Mouse (Mus musculus): ENCODE data around the gene Ufc1. TPM values are rescaled to one million over a fixed set of nuclear protein-coding genes. Genes with fewer than 3 reads are reported as not detected.
"Not testable (repeated sequence)": the region's sequence is repeated elsewhere in the genome, so short reads cannot be mapped to it uniquely, and the experiment has no call there.

The Ufc1 gene
- polyA plus RNA-seq, 1 experiment from 2014 or later = 126 TPM

DNA sequence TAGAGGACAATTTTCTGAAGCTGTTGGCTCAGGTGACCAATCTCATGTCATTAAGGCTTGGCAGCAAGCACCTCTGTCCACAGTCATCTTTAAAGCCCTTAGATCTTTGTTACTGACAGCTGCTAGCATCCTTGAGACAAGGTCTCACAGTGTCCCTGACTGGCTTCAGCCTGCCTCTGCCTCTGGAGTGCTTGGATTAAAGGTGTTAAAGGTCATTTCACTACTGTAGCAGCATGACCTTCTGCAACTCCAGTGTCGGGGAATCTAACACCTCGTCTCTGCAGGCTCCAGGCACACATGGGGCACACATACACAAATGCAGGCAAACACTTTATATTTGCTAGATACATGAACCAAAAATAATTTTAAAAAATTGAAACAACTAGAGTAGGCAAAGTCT lies 30.7 kb upstream of the Ufc1 start:
- peaks cover 20% of the 10 kb centered on the region for H3K4me1 ChIP-seq (ENCODE audit: control insufficient read depth, insufficient read depth, low read depth, low read length)
- H3K27me3 ChIP-seq (replicated peaks; ENCODE audit: control insufficient read depth, insufficient read depth, low read length) = no peaks in the 10 kb centered on the region
- H3K4me2 ChIP-seq (ENCODE audit: low read length) = no peak overlapping the region
- 83% methylated on average over 2 of the region's 2 CpGs for WGBS
- no peak overlapping the region for H3K4me3 ChIP-seq (ENCODE audit: low read length)
- no peak overlapping the region for H3K27ac ChIP-seq (ENCODE audit: low read depth, low read length)
- no peak overlapping the region for H3K9ac ChIP-seq (ENCODE audit: low read depth, low read length)
- no peak for ATAC-seq
- H3K36me3 ChIP-seq (ENCODE audit: control insufficient read depth, insufficient read depth, low read length) = no peaks in the 10 kb centered on the region; the same call in 1 of the 2 replicates
- H3K9me3 ChIP-seq (ENCODE audit: control insufficient read depth, low read length) = no peaks in the 10 kb centered on the region

DNA sequence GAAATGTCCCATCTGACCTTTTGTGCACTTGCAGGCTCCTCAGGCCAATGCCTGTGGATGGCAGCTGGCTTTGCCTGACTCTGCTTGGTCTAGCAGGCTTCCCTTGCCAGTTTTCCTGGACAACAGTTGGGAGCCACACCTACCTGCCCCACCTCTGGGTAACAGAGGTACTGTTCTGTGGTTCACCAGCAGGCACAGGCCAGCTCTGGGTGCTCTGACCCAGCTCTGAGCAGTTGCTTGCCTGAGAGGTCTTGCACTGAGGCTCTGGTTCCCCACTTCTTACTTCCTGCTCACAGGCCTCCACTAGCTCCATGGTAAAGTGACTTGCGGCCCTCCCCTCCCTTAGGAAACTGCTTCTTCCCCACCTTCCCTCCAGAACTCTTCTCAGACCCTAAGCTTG lies 27.2 kb upstream of the Ufc1 start:
- no peak overlapping the region for H3K27ac ChIP-seq (ENCODE audit: low read depth, low read length)
- peak; percentile 37; the same call in 1 of the 2 replicates for ATAC-seq
- H3K9ac ChIP-seq (ENCODE audit: low read depth, low read length) = no peak overlapping the region
- 77% methylated on average over 1 of the region's 1 CpGs for WGBS
- no peak overlapping the region for H3K4me2 ChIP-seq (ENCODE audit: low read length)
- no peak overlapping the region for H3K4me3 ChIP-seq (ENCODE audit: low read length)
- H3K9me3 ChIP-seq (ENCODE audit: control insufficient read depth, low read length) = no peaks in the 10 kb centered on the region
- peaks cover 4% of the 10 kb centered on the region for H3K4me1 ChIP-seq (ENCODE audit: control insufficient read depth, insufficient read depth, low read depth, low read length)
- H3K27me3 ChIP-seq (replicated peaks; ENCODE audit: control insufficient read depth, insufficient read depth, low read length) = no peaks in the 10 kb centered on the region
- no peaks in the 10 kb centered on the region; the same call in 1 of the 2 replicates for H3K36me3 ChIP-seq (ENCODE audit: control insufficient read depth, insufficient read depth, low read length)

DNA sequence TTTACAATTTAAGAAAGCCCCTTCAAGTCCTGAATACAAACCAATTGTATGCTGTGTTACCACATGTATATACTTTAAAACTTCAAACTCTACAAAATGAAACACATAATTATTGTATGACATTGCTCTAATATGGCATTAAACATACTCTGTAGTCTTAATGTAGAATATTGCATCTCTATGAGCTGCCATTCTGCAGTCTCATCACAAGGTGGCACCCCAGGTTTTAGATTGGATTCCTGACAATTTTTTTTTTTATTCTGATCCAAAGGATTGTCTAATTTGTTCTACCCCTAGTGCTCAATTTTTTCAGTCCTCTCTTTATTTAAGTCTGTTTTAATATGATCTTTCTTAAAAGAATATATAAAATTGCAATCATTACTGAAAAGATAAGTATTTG lies 26.6 kb upstream of the Ufc1 start:
- peaks cover 1% of the 10 kb centered on the region; the same call in 1 of the 2 replicates for H3K4me1 ChIP-seq (ENCODE audit: control insufficient read depth, insufficient read depth, low read depth, low read length)
- H3K27ac ChIP-seq (ENCODE audit: low read depth, low read length) = no peak overlapping the region
- no peak overlapping the region for H3K4me2 ChIP-seq (ENCODE audit: low read length)
- no peaks in the 10 kb centered on the region; the same call in 1 of the 2 replicates for H3K36me3 ChIP-seq (ENCODE audit: control insufficient read depth, insufficient read depth, low read length)
- no peaks in the 10 kb centered on the region for H3K27me3 ChIP-seq (replicated peaks; ENCODE audit: control insufficient read depth, insufficient read depth, low read length)
- ATAC-seq = no peak
- no peaks in the 10 kb centered on the region for H3K9me3 ChIP-seq (ENCODE audit: control insufficient read depth, low read length)
- no peak overlapping the region for H3K4me3 ChIP-seq (ENCODE audit: low read length)
- no peak overlapping the region for H3K9ac ChIP-seq (ENCODE audit: low read depth, low read length)

DNA sequence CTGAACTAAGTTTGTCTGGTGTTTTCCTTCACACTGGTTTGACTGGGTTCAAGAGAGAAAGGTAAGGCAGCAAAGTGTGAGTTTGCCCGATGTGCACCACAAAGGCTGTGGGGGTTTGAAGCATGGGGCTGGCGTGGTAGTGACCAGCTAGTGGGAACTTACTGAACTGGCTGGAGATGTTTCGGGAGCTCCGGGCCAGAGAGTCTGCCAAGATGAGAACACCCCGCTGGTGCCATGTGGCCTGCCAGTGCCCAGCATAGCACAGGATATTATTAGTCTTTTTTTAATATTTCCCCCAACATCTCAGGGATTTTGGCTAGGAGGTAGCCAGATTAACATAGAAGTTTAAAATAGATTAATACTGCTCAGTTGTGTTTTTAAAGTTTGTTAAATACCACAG lies 25.3 kb upstream of the Ufc1 start:
- H3K36me3 ChIP-seq (ENCODE audit: control insufficient read depth, insufficient read depth, low read length) = no peaks in the 10 kb centered on the region; the same call in 1 of the 2 replicates
- 20% methylated on average over 5 of the region's 5 CpGs for WGBS

DNA sequence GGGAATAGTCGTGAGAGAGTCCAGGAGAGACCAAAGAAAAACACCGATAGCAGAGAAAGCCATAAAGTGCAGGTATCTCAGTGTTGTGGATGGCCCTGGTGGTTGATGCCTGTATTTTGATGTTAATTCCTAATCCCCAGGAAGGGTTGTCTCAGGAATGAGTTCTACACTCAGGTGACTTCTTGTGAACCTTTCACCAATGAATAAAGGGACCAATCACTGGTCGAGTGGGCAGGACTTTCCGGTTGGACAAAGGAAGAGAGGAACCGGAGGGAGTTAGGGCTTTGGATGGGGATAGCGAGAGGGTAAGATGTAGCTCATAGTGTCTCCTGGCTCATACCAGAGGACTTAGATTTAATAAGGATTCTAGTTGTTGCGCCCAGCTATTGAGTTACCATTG lies 24.9 kb upstream of the Ufc1 start:
- WGBS = 14% methylated on average over 7 of the region's 7 CpGs

More for the DNA sequence above, 25.3 kb upstream of the Ufc1 start:
- no peak overlapping the region; the same call in 1 of the 2 replicates for H3K4me2 ChIP-seq (ENCODE audit: low read length)
- no peak overlapping the region for H3K27ac ChIP-seq (ENCODE audit: low read depth, low read length)
- H3K4me3 ChIP-seq (ENCODE audit: low read length) = no peak overlapping the region
- H3K9me3 ChIP-seq (ENCODE audit: control insufficient read depth, low read length) = no peaks in the 10 kb centered on the region
- no peaks in the 10 kb centered on the region for H3K4me1 ChIP-seq (ENCODE audit: control insufficient read depth, insufficient read depth, low read depth, low read length)
- no peak for ATAC-seq
- H3K27me3 ChIP-seq (replicated peaks; ENCODE audit: control insufficient read depth, insufficient read depth, low read length) = no peaks in the 10 kb centered on the region
- H3K9ac ChIP-seq (ENCODE audit: low read depth, low read length) = no peak overlapping the region

DNA sequence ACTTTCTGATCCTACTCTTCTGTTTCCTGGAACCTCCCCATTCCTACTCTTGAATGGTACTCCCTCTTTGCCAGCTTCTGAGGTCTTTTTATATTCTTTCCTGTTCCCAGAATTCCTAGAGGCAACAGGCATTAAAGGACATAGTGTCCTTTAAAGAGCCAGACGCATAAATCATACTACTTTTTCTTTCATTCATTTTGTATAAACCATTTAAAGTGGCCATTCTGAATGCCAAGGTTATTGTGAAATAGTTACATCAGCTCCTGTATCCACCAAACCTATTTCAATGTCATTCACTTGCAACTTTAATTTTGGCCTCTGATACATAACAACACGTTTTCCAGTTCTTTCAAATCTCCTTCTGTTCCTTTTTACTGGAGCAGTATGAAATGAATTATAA lies 14.5 kb upstream of the Ufc1 start:
- no peaks in the 10 kb centered on the region for H3K9me3 ChIP-seq (ENCODE audit: control insufficient read depth, low read length)
- no peak overlapping the region for H3K4me2 ChIP-seq (ENCODE audit: low read length)
- no peak overlapping the region for H3K27ac ChIP-seq (ENCODE audit: low read depth, low read length)
- ATAC-seq = no peak
- WGBS = 78% methylated on average over 2 of the region's 2 CpGs
- no peak overlapping the region for H3K4me3 ChIP-seq (ENCODE audit: low read length)
- no peaks in the 10 kb centered on the region for H3K27me3 ChIP-seq (replicated peaks; ENCODE audit: control insufficient read depth, insufficient read depth, low read length)
- no peak overlapping the region for H3K9ac ChIP-seq (ENCODE audit: low read depth, low read length)
- no peaks in the 10 kb centered on the region for H3K36me3 ChIP-seq (ENCODE audit: control insufficient read depth, insufficient read depth, low read length)
- H3K4me1 ChIP-seq (ENCODE audit: control insufficient read depth, insufficient read depth, low read depth, low read length) = no peaks in the 10 kb centered on the region

More for the DNA sequence above, 24.9 kb upstream of the Ufc1 start:
- no peaks in the 10 kb centered on the region for H3K4me1 ChIP-seq (ENCODE audit: control insufficient read depth, insufficient read depth, low read depth, low read length)
- no peak overlapping the region for H3K27ac ChIP-seq (ENCODE audit: low read depth, low read length)
- H3K36me3 ChIP-seq (ENCODE audit: control insufficient read depth, insufficient read depth, low read length) = no peaks in the 10 kb centered on the region
- peak overlapping the region; percentile 12; the same call in 1 of the 2 replicates for H3K4me2 ChIP-seq (ENCODE audit: low read length)
- no peak overlapping the region for H3K4me3 ChIP-seq (ENCODE audit: low read length)
- no peak overlapping the region for H3K9ac ChIP-seq (ENCODE audit: low read depth, low read length)
- no peaks in the 10 kb centered on the region for H3K27me3 ChIP-seq (replicated peaks; ENCODE audit: control insufficient read depth, insufficient read depth, low read length)
- no peaks in the 10 kb centered on the region for H3K9me3 ChIP-seq (ENCODE audit: control insufficient read depth, low read length)
- no peak for ATAC-seq

DNA sequence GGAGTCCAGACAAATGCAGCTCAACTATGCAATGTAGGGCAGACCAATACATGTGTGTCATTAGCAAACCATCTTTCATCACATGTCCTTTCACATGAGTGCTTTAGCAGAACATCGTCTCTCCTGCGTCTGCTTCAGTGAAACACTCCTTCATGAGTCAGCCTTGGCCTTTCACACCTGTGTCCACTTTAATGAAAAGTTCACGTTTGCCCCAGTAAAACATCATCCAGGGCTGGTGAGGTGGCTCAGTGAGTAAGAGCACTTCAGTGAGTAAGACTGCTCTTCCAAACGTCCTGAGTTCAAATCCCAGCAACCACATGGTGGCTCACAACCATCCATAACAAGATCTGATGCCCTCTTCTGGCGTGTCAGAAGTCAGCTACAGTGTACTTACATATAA lies 11.3 kb upstream of the Ufc1 start:
- H3K27ac ChIP-seq (ENCODE audit: low read depth, low read length); H3K4me1 ChIP-seq (ENCODE audit: control insufficient read depth, insufficient read depth, low read depth, low read length); H3K36me3 ChIP-seq (ENCODE audit: control insufficient read depth, insufficient read depth, low read length); H3K4me2 ChIP-seq (ENCODE audit: low read length); H3K27me3 ChIP-seq (replicated peaks; ENCODE audit: control insufficient read depth, insufficient read depth, low read length); H3K9me3 ChIP-seq (ENCODE audit: control insufficient read depth, low read length); ATAC-seq; H3K9ac ChIP-seq (ENCODE audit: low read depth, low read length); H3K4me3 ChIP-seq (ENCODE audit: low read length): not testable (repeated sequence)
- WGBS = 73% methylated on average over 5 of the region's 5 CpGs

DNA sequence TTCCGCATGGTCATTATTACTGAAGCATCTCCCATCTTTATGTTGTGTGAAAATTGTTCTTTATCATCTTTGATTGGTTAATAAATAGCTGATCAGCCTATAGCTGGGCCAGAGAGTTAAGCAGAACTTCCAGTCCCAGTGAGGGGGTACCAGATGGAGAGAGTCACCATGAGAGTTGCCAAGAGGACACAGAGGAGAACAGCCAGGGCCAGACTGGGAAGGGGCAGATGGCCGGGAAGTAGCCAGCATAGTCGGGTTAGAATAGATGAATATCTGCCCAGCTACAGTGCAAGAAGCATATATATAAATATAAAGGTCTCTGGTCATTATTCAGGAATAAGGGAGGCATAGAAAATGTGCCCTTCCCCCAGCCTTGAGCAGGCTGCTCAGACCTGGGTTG lies 3.4 kb upstream of the Ufc1 start:
- no peak for ATAC-seq
- Histone ChIP-seq H3K4me2 (ENCODE audit: low read length) (no peak overlapping the region), H3K4me1 (ENCODE audit: control insufficient read depth, insufficient read depth, low read depth, low read length) (peaks cover 9% of the 10 kb centered on the region), H3K4me3 (ENCODE audit: low read length) (no peak overlapping the region), H3K36me3 (ENCODE audit: control insufficient read depth, insufficient read depth, low read length) (no peaks in the 10 kb centered on the region), H3K27ac (ENCODE audit: low read depth, low read length) (no peak overlapping the region), H3K9me3 (ENCODE audit: control insufficient read depth, low read length) (no peaks in the 10 kb centered on the region), H3K27me3 (replicated peaks; ENCODE audit: control insufficient read depth, insufficient read depth, low read length) (peaks cover 4% of the 10 kb centered on the region), H3K9ac (ENCODE audit: low read depth, low read length) (no peak overlapping the region)
- 73% methylated on average over 3 of the region's 3 CpGs for WGBS

DNA sequence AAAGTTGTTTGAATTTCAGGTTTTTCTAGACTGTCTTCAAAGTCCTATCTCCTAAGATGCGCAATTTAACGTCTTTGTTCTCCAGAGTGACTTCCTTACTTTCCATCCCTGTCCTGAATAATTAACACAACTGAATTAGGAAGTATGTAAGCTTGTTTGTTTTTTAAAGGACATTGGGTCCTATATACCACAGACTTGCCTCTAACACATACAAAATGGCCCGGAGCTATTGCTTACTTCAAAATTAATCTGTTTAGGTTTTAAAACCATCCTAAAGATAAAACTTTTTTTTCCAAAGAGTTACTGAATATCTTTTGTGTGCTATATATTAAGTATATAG lies 209 bp upstream of the Ufc1 start:
- peaks cover 4% of the 10 kb centered on the region for H3K27me3 ChIP-seq (replicated peaks; ENCODE audit: control insufficient read depth, insufficient read depth, low read length)
- H3K4me2 ChIP-seq (ENCODE audit: low read length) = peak overlapping the region; percentile 77
- peak overlapping the region; percentile 96 for H3K27ac ChIP-seq (ENCODE audit: low read depth, low read length)
- WGBS = 16% methylated on average over 3 of the region's 3 CpGs
- H3K9me3 ChIP-seq (ENCODE audit: control insufficient read depth, low read length) = no peaks in the 10 kb centered on the region
- ATAC-seq = peak; percentile 35
- peaks cover 9% of the 10 kb centered on the region for H3K4me1 ChIP-seq (ENCODE audit: control insufficient read depth, insufficient read depth, low read depth, low read length)
- peak overlapping the region; percentile 78 for H3K4me3 ChIP-seq (ENCODE audit: low read length)
- peak overlapping the region; percentile 91 for H3K9ac ChIP-seq (ENCODE audit: low read depth, low read length)
- H3K36me3 ChIP-seq (ENCODE audit: control insufficient read depth, insufficient read depth, low read length) = 0 out of 2 replicates have a peak, but pooled peaks cover under 1% of the 10 kb centered on the region

DNA sequence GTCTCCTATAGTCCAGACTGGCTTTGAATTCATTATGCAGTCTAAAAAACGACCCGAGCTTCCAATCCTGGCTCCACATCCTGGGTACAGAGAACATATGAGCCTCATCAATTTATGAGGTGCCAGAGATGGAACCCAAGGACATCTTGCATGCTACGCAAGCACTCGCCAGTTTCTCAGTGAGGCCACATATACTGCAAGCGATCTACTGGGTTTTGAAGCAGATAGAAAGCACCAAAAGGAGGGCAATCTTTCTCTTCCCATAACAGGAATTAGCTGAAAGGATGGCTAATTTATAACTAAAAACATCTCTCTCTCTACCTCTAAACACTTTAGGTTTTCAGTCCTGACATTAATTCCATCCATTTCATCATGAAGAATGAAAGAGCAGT lies 922 bp downstream of the Ufc1 start:
- ATAC-seq = no peak
- Histone ChIP-seq H3K36me3 (ENCODE audit: control insufficient read depth, insufficient read depth, low read length) (peaks cover 8% of the 10 kb centered on the region), H3K9me3 (ENCODE audit: control insufficient read depth, low read length) (no peaks in the 10 kb centered on the region), H3K27me3 (replicated peaks; ENCODE audit: control insufficient read depth, insufficient read depth, low read length) (peaks cover 4% of the 10 kb centered on the region), H3K4me2 (ENCODE audit: low read length) (peak overlapping the region; percentile 77), H3K9ac (ENCODE audit: low read depth, low read length) (peak overlapping the region; percentile 91), H3K4me1 (ENCODE audit: control insufficient read depth, insufficient read depth, low read depth, low read length) (peaks cover 9% of the 10 kb centered on the region), H3K27ac (ENCODE audit: low read depth, low read length) (peak overlapping the region; percentile 96), H3K4me3 (ENCODE audit: low read length) (peak overlapping the region; percentile 78)
- 38% methylated on average over 5 of the region's 5 CpGs for WGBS

Measured in hindbrain, embryonic 16.5 days (tissue).